Mouse (Mus musculus) E14TG2a.4 (cell line): ENCODE results near the gene Cfap52.

Experiments
- H3K27me3 ChIP-seq: 2 replicates; pipeline ENCODE4 v1.6.1; 2014; ENCODE audit warnings: low read length, control low read depth; ENCODE audit not compliant: insufficient read depth
- H3K36me3 ChIP-seq: 2 replicates; pipeline ENCODE4 v1.6.1; 2014; ENCODE audit warnings: low read length, control low read depth; ENCODE audit not compliant: insufficient read depth
- H3K4me1 ChIP-seq: replicated peaks from 2 replicates; pipeline ENCODE4 v1.6.1; 2014; ENCODE audit warnings: low read depth, low read length, control low read depth
- H3K4me3 ChIP-seq: replicated peaks from 2 replicates; pipeline ENCODE4 v1.5.1; 2014; ENCODE audit warnings: mild to moderate bottlenecking, low read length
- H3K9me3 ChIP-seq: 2 replicates; pipeline ENCODE4 v1.6.1; 2014; ENCODE audit warnings: low read length, control low read depth
- CTCF ChIP-seq: conservative IDR thresholded peaks from 2 replicates; pipeline ENCODE4 v1.5.1; 2014; ENCODE audit warnings: low read length
- NANOG ChIP-seq: IDR thresholded peaks from 2 replicates; pipeline ENCODE4 v1.6.1; 2014; ENCODE audit warnings: borderline replicate concordance, low read length, mixed read lengths
- POU5F1 ChIP-seq: IDR thresholded peaks from 2 replicates; pipeline ENCODE4 v1.6.1; 2014; ENCODE audit warnings: low read length, borderline replicate concordance

Cfap52 gene

DNA sequence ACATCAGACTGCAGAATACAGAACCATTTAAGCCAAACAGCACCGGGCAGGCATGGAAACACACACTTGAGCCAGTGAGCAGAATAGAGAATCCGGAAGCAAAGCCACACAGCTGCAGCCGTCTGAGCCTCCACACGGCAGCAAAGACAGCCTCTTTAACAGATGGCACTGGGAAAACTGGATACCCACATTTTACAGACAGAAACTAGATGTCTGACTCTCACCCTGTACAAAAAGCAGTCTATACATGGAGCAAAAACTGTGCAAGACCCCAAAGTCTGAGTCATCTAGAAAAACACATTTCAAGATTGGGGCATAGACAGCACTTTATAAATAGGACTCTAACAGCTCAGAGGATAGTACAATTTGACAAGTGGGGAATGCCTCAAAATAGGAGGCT, 25.8 kb upstream of the Cfap52 start:
- H3K27me3 ChIP-seq = no peaks in the 10 kb centered on the region
- H3K4me1 ChIP-seq = no peaks in the 10 kb centered on the region
- no peak for TF ChIP-seq CTCF
- no peak for TF ChIP-seq POU5F1
- TF ChIP-seq NANOG = no peak
- H3K4me3 ChIP-seq = no peak overlapping the region
- peaks cover 27% of the 10 kb centered on the region; the same call in 1 of the 2 replicates for H3K36me3 ChIP-seq
- no peaks in the 10 kb centered on the region for H3K9me3 ChIP-seq

- Histone ChIP-seq H3K4me1 (no peaks in the 10 kb centered on the region), H3K9me3 (no peaks in the 10 kb centered on the region), H3K4me3 (no peak overlapping the region), H3K27me3 (no peaks in the 10 kb centered on the region), H3K36me3 (peaks cover 42% of the 10 kb centered on the region)
- TF ChIP-seq POU5F1 = no peak
- no peak for TF ChIP-seq NANOG
- no peak for TF ChIP-seq CTCF
These were observed 18.1 kb upstream of the Cfap52 start for GRCm38 (mm10) chr11:67983564-67983963.

DNA sequence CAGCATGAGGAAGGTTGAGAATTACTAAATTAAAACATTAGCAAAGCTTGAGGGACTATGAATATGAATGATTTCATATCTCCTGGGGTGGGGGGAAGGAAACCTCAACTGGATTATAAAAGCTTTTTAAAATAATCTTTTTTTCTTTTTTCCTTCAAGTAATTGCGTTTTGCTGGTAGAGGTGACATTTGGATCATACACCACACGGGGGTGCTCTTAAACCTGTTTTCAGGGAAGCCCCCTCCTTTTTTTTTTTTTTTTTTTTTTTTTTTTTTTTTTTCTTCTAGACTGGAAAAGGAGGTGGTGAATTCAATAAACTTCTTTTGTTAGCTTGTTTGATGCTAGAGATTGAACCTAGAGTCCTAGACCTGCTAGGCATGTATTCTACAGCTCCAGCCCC, 9.8 kb upstream of the Cfap52 start:
- no peaks in the 10 kb centered on the region for H3K4me1 ChIP-seq
- H3K27me3 ChIP-seq = no peaks in the 10 kb centered on the region
- H3K9me3 ChIP-seq = no peaks in the 10 kb centered on the region
- H3K36me3 ChIP-seq = peaks cover 40% of the 10 kb centered on the region
- TF ChIP-seq CTCF (peak; percentile 31), NANOG (no peak)
- H3K4me3 ChIP-seq = no peak overlapping the region

DNA sequence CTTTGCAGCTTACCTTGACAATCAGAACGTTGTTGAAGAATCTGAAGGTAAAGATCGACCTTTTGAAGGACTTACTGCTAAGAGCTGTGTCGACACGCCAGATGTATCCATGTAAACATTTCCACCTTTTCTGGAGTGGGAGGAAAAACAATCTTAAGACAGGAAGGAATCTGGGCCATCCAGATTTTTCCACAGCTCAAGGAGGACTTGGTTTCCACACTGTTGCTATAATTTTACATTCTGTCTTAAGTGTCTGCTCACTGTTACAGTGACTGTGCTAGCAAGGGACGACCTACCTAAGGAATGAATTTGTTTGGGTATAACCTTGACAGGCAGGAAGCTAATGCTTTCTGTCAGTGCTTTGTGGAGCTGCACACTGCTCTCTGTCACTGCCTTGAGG, 7.8 kb upstream of the Cfap52 start:
- TF ChIP-seq CTCF = no peak
- no peak for TF ChIP-seq NANOG
- TF ChIP-seq POU5F1 = no peak
- Histone ChIP-seq H3K36me3 (peaks cover 48% of the 10 kb centered on the region), H3K9me3 (no peaks in the 10 kb centered on the region), H3K4me3 (no peak overlapping the region), H3K27me3 (no peaks in the 10 kb centered on the region), H3K4me1 (no peaks in the 10 kb centered on the region)

- TF ChIP-seq NANOG (no peak), CTCF (no peak)
- H3K4me1 ChIP-seq = peaks cover 3% of the 10 kb centered on the region
- H3K4me3 ChIP-seq = no peak overlapping the region
- peaks cover 42% of the 10 kb centered on the region for H3K36me3 ChIP-seq
- no peaks in the 10 kb centered on the region for H3K9me3 ChIP-seq
- no peaks in the 10 kb centered on the region for H3K27me3 ChIP-seq
These were observed 7.2 kb upstream of the Cfap52 start for GRCm38 (mm10) chr11:67972606-67973005.

DNA sequence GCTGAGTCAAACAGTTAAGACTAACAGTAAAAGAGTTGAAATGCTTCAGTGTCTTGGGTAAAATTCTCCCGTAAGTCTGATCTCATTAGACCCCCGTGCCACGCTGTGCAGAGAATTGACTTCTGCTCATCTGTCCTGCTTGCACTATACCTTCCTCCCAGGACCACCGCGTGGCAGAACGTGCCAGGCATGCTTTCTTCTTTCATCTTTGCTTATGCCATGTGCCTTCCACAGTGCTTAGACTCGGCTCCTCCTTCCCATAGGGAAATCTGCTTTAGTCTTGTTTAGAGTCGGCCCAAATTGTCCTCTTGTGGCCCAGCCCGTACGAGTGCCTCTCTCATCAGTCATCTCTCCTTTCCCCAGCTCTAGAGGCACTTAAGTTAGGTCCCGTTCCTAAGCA, 2.4 kb upstream of the Cfap52 start:
- no peak overlapping the region for H3K4me3 ChIP-seq
- TF ChIP-seq NANOG = no peak
- TF ChIP-seq POU5F1 = no peak
- TF ChIP-seq CTCF = no peak
- no peaks in the 10 kb centered on the region for H3K9me3 ChIP-seq

DNA sequence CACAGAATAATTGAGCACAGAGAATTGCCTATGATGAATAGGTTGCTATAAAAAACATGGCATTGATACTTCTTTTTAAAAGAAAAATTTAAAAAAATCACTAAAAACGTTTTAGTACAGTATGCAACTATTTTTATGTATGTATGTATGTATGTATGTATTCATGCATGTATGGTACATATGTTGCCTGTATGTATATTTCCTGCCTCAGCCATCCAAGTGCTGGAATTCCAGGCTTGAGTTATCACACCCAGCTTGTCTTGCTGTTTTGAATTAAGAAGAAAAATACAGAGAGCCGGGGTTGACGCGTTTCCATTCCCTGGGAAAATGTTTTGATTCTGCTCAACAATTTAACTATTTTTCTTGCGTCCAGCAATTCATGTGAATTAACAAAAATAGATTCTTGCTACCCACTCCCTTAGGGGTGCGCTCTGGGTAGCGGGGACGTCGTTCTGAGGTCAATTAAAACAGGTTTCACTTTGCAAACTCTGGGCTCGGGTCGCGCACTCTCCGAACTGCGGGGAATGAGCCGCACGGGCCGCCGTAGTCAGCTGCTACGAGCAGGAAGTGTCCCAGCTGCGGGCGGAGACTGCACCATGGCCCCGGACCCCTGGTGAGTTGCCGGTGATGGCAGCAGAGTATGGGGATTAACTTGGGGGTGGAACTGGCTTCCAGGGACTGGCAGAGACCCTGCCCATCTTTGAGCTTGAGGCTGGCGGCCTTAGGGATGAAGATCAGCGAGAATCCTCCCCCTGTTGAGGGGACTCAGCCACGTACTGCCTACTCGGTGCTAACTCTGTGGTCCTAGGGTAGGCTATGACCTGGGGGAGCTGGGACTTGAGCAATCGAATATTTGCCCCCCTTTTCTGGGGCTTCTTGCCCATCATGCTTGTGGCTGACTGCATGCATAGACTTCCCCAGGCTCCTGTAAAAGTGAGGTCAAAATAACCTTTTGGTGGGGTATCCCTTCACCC, 741 bp upstream of the Cfap52 start, which contains the start of gene Stx8:
Stx8 (plus strand) TSS at position 289 of the 974 bp plus-strand sequence.
- H3K27me3 ChIP-seq = no peaks in the 10 kb centered on the region
- TF ChIP-seq POU5F1 (no peak), CTCF (no peak), NANOG (no peak)
- H3K36me3 ChIP-seq = peaks cover 16% of the 10 kb centered on the region
- H3K4me3 ChIP-seq = peak within 1 kb of the TSS; percentile 96
- H3K9me3 ChIP-seq = no peaks in the 10 kb centered on the region
- H3K4me1 ChIP-seq = peaks cover 27% of the 10 kb centered on the region

More for the DNA sequence above, 2.4 kb upstream of the Cfap52 start:
- Histone ChIP-seq H3K4me1 (peaks cover 27% of the 10 kb centered on the region), H3K27me3 (no peaks in the 10 kb centered on the region), H3K36me3 (peaks cover 27% of the 10 kb centered on the region)

GRCm38 (mm10) chr11:67964110-67964509, 1.3 kb downstream of the Cfap52 start:
- no peak for TF ChIP-seq POU5F1
- peak; percentile 76 for TF ChIP-seq CTCF
- H3K9me3 ChIP-seq = no peaks in the 10 kb centered on the region
- peaks cover 27% of the 10 kb centered on the region for H3K4me1 ChIP-seq
- H3K4me3 ChIP-seq = no peak overlapping the region
- H3K27me3 ChIP-seq = no peaks in the 10 kb centered on the region
- H3K36me3 ChIP-seq = no peaks in the 10 kb centered on the region
